Comparison of ENCODE assay signal across 9 mouse cellular contexts in the genomic region with DNA sequence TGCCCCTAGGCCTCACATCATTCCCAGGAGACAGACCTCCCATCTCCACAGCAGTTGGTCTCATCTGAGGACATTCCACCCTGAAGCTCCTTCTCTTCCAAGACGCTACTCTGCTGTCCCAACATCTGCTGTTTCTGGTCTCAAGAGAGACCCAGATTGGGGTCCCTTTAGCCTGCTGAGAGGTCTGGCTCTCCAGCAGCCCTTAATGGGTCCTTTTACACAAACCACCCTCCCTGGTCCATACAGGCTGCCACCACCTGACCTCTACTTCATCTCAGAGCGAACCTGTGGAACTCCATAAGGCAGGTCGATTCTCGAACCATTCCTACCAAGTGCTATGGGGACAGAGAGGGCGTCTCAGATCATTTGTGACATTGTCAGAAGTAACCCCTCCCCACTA. TPM values are rescaled to one million over a fixed set of nuclear protein-coding genes. Genes with fewer than 3 reads are reported as not detected.
A peak's percentile ranks its signal among the peaks of the same experiment; 100 is the strongest.
DNase-seq lines count a peak whose midpoint lies in the region; ATAC-seq lines count a peak whose summit lies in the region.
"Had no signal": no experiment of that assay in that cellular context is flagged by ENCODE, and none has a peak within 500 bp of the region (broad histone marks: within the 10 kb centered on the region; RNA-seq: fewer than 3 reads in every experiment).

No protein-coding gene starts in this region.

- no peak overlapping the region; the same call in 1 of the 2 replicates for H3K9ac ChIP-seq in heart, embryonic 13.5 days
- H3K9ac ChIP-seq in hindbrain, embryonic 11.5 days (ENCODE audit: low read depth, low read length), result peak overlapping the region; percentile 95; the same call in 1 of the 2 replicates
- H3K9ac ChIP-seq in midbrain, embryonic 12.5 days (replicated peaks), result peak overlapping the region; percentile 96
- H3K9ac ChIP-seq: liver, embryonic 15.5 days had no signal

- no peaks in the 10 kb centered on the region for H3K9me3 ChIP-seq in heart, embryonic 13.5 days
- H3K9me3 ChIP-seq in hindbrain, embryonic 11.5 days (ENCODE audit: control insufficient read depth, low read length), result no peaks in the 10 kb centered on the region
- no peaks in the 10 kb centered on the region for H3K9me3 ChIP-seq in midbrain, embryonic 12.5 days
- H3K9me3 ChIP-seq: liver, embryonic 15.5 days had no signal

- peaks cover 68% of the 10 kb centered on the region for H3K27me3 ChIP-seq in heart, embryonic 13.5 days (replicated peaks)
- 0 out of 2 replicates have a peak, but pooled peaks cover 2% of the 10 kb centered on the region for H3K27me3 ChIP-seq in hindbrain, embryonic 11.5 days (ENCODE audit: control insufficient read depth, insufficient read depth, low read length)
- H3K27me3 ChIP-seq in midbrain, embryonic 12.5 days, result peaks cover 15% of the 10 kb centered on the region

- ATAC-seq in heart, embryonic 13.5 days (ENCODE audit: extremely low read depth, insufficient number of reproducible peaks, low FRiP score, low TSS enrichment), result no peak
- ATAC-seq in hindbrain, embryonic 11.5 days (ENCODE audit: low FRiP score), result no peak
- no peak for ATAC-seq in midbrain, embryonic 12.5 days (ENCODE audit: low FRiP score, low read depth)
- ATAC-seq in megakaryocyte-erythroid progenitor cell, adult 5-6 weeks (replicated peaks; ENCODE audit: low FRiP score, low TSS enrichment, poor library complexity, severe bottlenecking), result no peak

- H3K36me3 ChIP-seq in heart, embryonic 13.5 days, result no peaks in the 10 kb centered on the region
- H3K36me3 ChIP-seq in hindbrain, embryonic 11.5 days (ENCODE audit: control insufficient read depth, insufficient read depth, low read length), result no peaks in the 10 kb centered on the region
- H3K36me3 ChIP-seq in midbrain, embryonic 12.5 days, result no peaks in the 10 kb centered on the region
- H3K36me3 ChIP-seq: liver, embryonic 15.5 days had no signal

- H3K4me1 ChIP-seq in heart, embryonic 13.5 days, result peaks cover 21% of the 10 kb centered on the region
- no peaks in the 10 kb centered on the region for H3K4me1 ChIP-seq in brown adipose tissue, adult 24 weeks (ENCODE audit: control insufficient read depth, insufficient read depth, insufficient read length, low read length)
- peaks cover 14% of the 10 kb centered on the region; the same call in 1 of the 2 replicates for H3K4me1 ChIP-seq in hindbrain, embryonic 11.5 days (replicated peaks; ENCODE audit: control insufficient read depth, insufficient read depth, low read length)
- peaks cover 42% of the 10 kb centered on the region for H3K4me1 ChIP-seq in midbrain, embryonic 12.5 days

- H3K27ac ChIP-seq in heart, embryonic 13.5 days (replicated peaks), result no peak overlapping the region
- H3K27ac ChIP-seq in brown adipose tissue, adult 24 weeks (replicated peaks; ENCODE audit: low read depth, low read length), result no peak overlapping the region
- peak overlapping the region; percentile 98 for H3K27ac ChIP-seq in hindbrain, embryonic 11.5 days (ENCODE audit: low read depth, low read length)
- peak overlapping the region; percentile 98 for H3K27ac ChIP-seq in midbrain, embryonic 12.5 days (replicated peaks)
- H3K27ac ChIP-seq: liver, embryonic 15.5 days had no signal

- 33% methylated on average over 5 of the region's 5 CpGs for WGBS in heart, embryonic 13.5 days
- 36% methylated on average over 5 of the region's 5 CpGs for WGBS in hindbrain, embryonic 11.5 days
- WGBS in midbrain, embryonic 12.5 days, result 28% methylated on average over 5 of the region's 5 CpGs

- H3K4me2 ChIP-seq in heart, embryonic 13.5 days, result peak overlapping the region; percentile 99
- peak overlapping the region; percentile 87 for H3K4me2 ChIP-seq in hindbrain, embryonic 11.5 days (replicated peaks; ENCODE audit: low read depth, low read length)
- H3K4me2 ChIP-seq in midbrain, embryonic 12.5 days (replicated peaks), result peak overlapping the region; percentile 79

- DNase-seq in heart, adult 8-10 months (ENCODE audit: low spot score), result no peak
- DNase-seq in hindbrain, embryonic 11.5 days (ENCODE audit: low spot score), result no peak
- no peak for DNase-seq in adrenal gland, adult 18-20 months (ENCODE audit: low spot score in 2 of 2)
- DNase-seq in left cerebral cortex, adult 18-20 months (ENCODE audit: low spot score in 2 of 2), result no peak

- H3K4me3 ChIP-seq in heart, embryonic 13.5 days, result peak overlapping the region; percentile 72
- H3K4me3 ChIP-seq in brown adipose tissue, adult 24 weeks (ENCODE audit: insufficient read depth, low read depth, low read length), result peak overlapping the region; percentile 1; the same call in 1 of the 2 replicates
- peak overlapping the region; percentile 84; the same call in 1 of the 2 replicates for H3K4me3 ChIP-seq in hindbrain, embryonic 11.5 days (ENCODE audit: low read depth, low read length)
- peak overlapping the region; percentile 85 for H3K4me3 ChIP-seq in midbrain, embryonic 12.5 days

RNA-seq across cellular contexts. Expression of gene Fbxl16, which starts 0.9 kb away (rescaled TPM):
- 1.0 and 1.1 TPM in 2 replicates for polyA plus RNA-seq in heart, embryonic 13.5 days (2015; fragmentation: Nextera tagmentation; extraction: Ambion mirVana)
- 1 to 10 TPM; 1.2 to 1.9 (median 1.5) TPM for total RNA-seq in heart, adult 8-10 months (2022)
- 0.42 and 0.79 TPM in 2 replicates for polyA plus RNA-seq in brown adipose tissue, adult 24 weeks (2012; ENCODE audit: insufficient read depth, insufficient read length, missing spikeins)
- polyA plus RNA-seq in hindbrain, embryonic 11.5 days (2014; fragmentation: Nextera tagmentation; extraction: Ambion mirVana), result 12.2 and 15.0 TPM in 2 replicates
- polyA plus RNA-seq in midbrain, embryonic 12.5 days (2016; fragmentation: Nextera tagmentation; extraction: Ambion mirVana), result 24.8 and 29.4 TPM in 2 replicates
- total RNA-seq in adrenal gland, adult 18-20 months (2021), result 10 to 100 TPM; 20.3 to 61.4 TPM
- 0.26 TPM in 1 of 2 replicates, not detected in the other for total RNA-seq in megakaryocyte-erythroid progenitor cell, adult 5-6 weeks (2014; fragmentation: Nextera tagmentation)
- not detected in 2 replicates for total RNA-seq in megakaryocyte-erythroid progenitor cell, adult 5-6 weeks (2017)
- total RNA-seq in left cerebral cortex, adult 18-20 months (2021), result 100 to 1,000 TPM; 588 to 680 TPM

RNA-seq across cellular contexts. Expression of gene Metrn, which starts 11.1 kb away (rescaled TPM):
- polyA plus RNA-seq in heart, embryonic 13.5 days (2015; fragmentation: Nextera tagmentation; extraction: Ambion mirVana), result 28.1 and 28.9 TPM in 2 replicates
- 10 to 100 TPM; 58.8 to 75.3 (median 65.7) TPM for total RNA-seq in heart, adult 8-10 months (2022)
- polyA plus RNA-seq in brown adipose tissue, adult 24 weeks (2012; ENCODE audit: insufficient read depth, insufficient read length, missing spikeins), result 1.8 and 3.2 TPM in 2 replicates
- polyA plus RNA-seq in hindbrain, embryonic 11.5 days (2014; fragmentation: Nextera tagmentation; extraction: Ambion mirVana), result 16.9 and 24.1 TPM in 2 replicates
- 59.1 and 68.8 TPM in 2 replicates for polyA plus RNA-seq in midbrain, embryonic 12.5 days (2016; fragmentation: Nextera tagmentation; extraction: Ambion mirVana)
- total RNA-seq in adrenal gland, adult 18-20 months (2021), result 10 to 100 TPM; 23.7 to 25.7 TPM
- total RNA-seq in megakaryocyte-erythroid progenitor cell, adult 5-6 weeks (2014; fragmentation: Nextera tagmentation), result 20.6 and 22.9 TPM in 2 replicates
- total RNA-seq in megakaryocyte-erythroid progenitor cell, adult 5-6 weeks (2017), result 11.3 and 15.5 TPM in 2 replicates
- 10 to 100 TPM; 70.9 to 78.2 TPM for total RNA-seq in left cerebral cortex, adult 18-20 months (2021)

RNA-seq across cellular contexts. Expression of gene AC134908.4, which starts 12.6 kb away (rescaled TPM):
- 0.84 TPM in 1 of 2 replicates, not detected in the other for polyA plus RNA-seq in heart, embryonic 13.5 days (2015; fragmentation: Nextera tagmentation; extraction: Ambion mirVana)
- total RNA-seq in heart, adult 8-10 months (2022), result 1 to 10 TPM in 1 of 4 experiments, under 1 TPM in 1, not detected in 2; 0.72 to 1.8 TPM
- 4.6 TPM in 1 of 2 replicates, not detected in the other for polyA plus RNA-seq in brown adipose tissue, adult 24 weeks (2012; ENCODE audit: insufficient read depth, insufficient read length, missing spikeins)
- polyA plus RNA-seq in hindbrain, embryonic 11.5 days (2014; fragmentation: Nextera tagmentation; extraction: Ambion mirVana), result 0.56 TPM in 1 of 2 replicates, not detected in the other
- polyA plus RNA-seq in midbrain, embryonic 12.5 days (2016; fragmentation: Nextera tagmentation; extraction: Ambion mirVana), result not detected in 2 replicates
- total RNA-seq in adrenal gland, adult 18-20 months (2021), result 1 to 10 TPM in 1 of 2 experiments, not detected in 1; 1.4 TPM
- 19.1 TPM in 1 of 2 replicates, not detected in the other for total RNA-seq in megakaryocyte-erythroid progenitor cell, adult 5-6 weeks (2014; fragmentation: Nextera tagmentation)
- not detected in 2 replicates for total RNA-seq in megakaryocyte-erythroid progenitor cell, adult 5-6 weeks (2017)
- 1 to 10 TPM in 1 of 2 experiments, not detected in 1; 1.4 TPM for total RNA-seq in left cerebral cortex, adult 18-20 months (2021)
- polyA plus RNA-seq: liver, embryonic 15.5 days had no signal

RNA-seq across cellular contexts. Expression of gene Fam173a, which starts 15.3 kb away (rescaled TPM):
- 62.2 and 69.9 TPM in 2 replicates for polyA plus RNA-seq in heart, embryonic 13.5 days (2015; fragmentation: Nextera tagmentation; extraction: Ambion mirVana)
- total RNA-seq in heart, adult 8-10 months (2022), result 10 to 100 TPM; 40.7 to 49.9 (median 44.9) TPM
- polyA plus RNA-seq in brown adipose tissue, adult 24 weeks (2012; ENCODE audit: insufficient read depth, insufficient read length, missing spikeins), result 41.4 and 42.8 TPM in 2 replicates
- polyA plus RNA-seq in hindbrain, embryonic 11.5 days (2014; fragmentation: Nextera tagmentation; extraction: Ambion mirVana), result 64.8 and 70.9 TPM in 2 replicates
- polyA plus RNA-seq in midbrain, embryonic 12.5 days (2016; fragmentation: Nextera tagmentation; extraction: Ambion mirVana), result 81.8 and 86.1 TPM in 2 replicates
- 10 to 100 TPM; 78.0 to 89.1 TPM for total RNA-seq in adrenal gland, adult 18-20 months (2021)
- total RNA-seq in megakaryocyte-erythroid progenitor cell, adult 5-6 weeks (2014; fragmentation: Nextera tagmentation), result 62.4 and 172 TPM in 2 replicates
- total RNA-seq in megakaryocyte-erythroid progenitor cell, adult 5-6 weeks (2017), result 11.1 and 21.4 TPM in 2 replicates
- 10 to 100 TPM; 92.7 to 99.1 TPM for total RNA-seq in left cerebral cortex, adult 18-20 months (2021)

RNA-seq across cellular contexts. Expression of gene Wdr24, which starts 15.4 kb away (rescaled TPM):
- polyA plus RNA-seq in heart, embryonic 13.5 days (2015; fragmentation: Nextera tagmentation; extraction: Ambion mirVana), result 14.2 and 15.1 TPM in 2 replicates
- total RNA-seq in heart, adult 8-10 months (2022), result 10 to 100 TPM; 11.2 to 12.6 (median 12.1) TPM
- 6.3 and 7.1 TPM in 2 replicates for polyA plus RNA-seq in brown adipose tissue, adult 24 weeks (2012; ENCODE audit: insufficient read depth, insufficient read length, missing spikeins)
- polyA plus RNA-seq in hindbrain, embryonic 11.5 days (2014; fragmentation: Nextera tagmentation; extraction: Ambion mirVana), result 22.0 and 23.5 TPM in 2 replicates
- polyA plus RNA-seq in midbrain, embryonic 12.5 days (2016; fragmentation: Nextera tagmentation; extraction: Ambion mirVana), result 28.3 and 28.5 TPM in 2 replicates
- 10 to 100 TPM; 15.7 to 20.2 TPM for total RNA-seq in adrenal gland, adult 18-20 months (2021)
- 16.6 and 33.3 TPM in 2 replicates for total RNA-seq in megakaryocyte-erythroid progenitor cell, adult 5-6 weeks (2014; fragmentation: Nextera tagmentation)
- total RNA-seq in megakaryocyte-erythroid progenitor cell, adult 5-6 weeks (2017), result 15.5 and 17.2 TPM in 2 replicates
- total RNA-seq in left cerebral cortex, adult 18-20 months (2021), result 10 to 100 TPM; 22.5 to 25.1 TPM

Comparison
In these comparisons a context has a peak if more than half of its experiments do, and no peak if none do; other contexts are left out.
1. H3K27ac ChIP-seq: peak in hindbrain, embryonic 11.5 days (single experiment) and midbrain, embryonic 12.5 days (single experiment); none in heart, embryonic 13.5 days (single experiment) and brown adipose tissue, adult 24 weeks (single experiment).
2. H3K4me3 ChIP-seq: peak in every context shown above with its lines; median percentile 85 in midbrain, embryonic 12.5 days; 84 in hindbrain, embryonic 11.5 days; 72 in heart, embryonic 13.5 days; 1 in brown adipose tissue, adult 24 weeks.
3. RNA of gene Fbxl16, which starts 0.9 kb away (total RNA-seq): 588 to 680 TPM in left cerebral cortex, adult 18-20 months; 20.3 to 61.4 TPM in adrenal gland, adult 18-20 months, 1.2 to 1.9 TPM in heart, adult 8-10 months and 0.26 TPM in megakaryocyte-erythroid progenitor cell, adult 5-6 weeks; every median in the first group is over 4 times any median in the second.
4. Peak in every context shown above with its lines, with median percentiles within 50 percentile points of each other: H3K4me2 ChIP-seq.